Mouse (Mus musculus) ES-Bruce4 (cell line): ENCODE measurements around the gene Lrig1. TPM values are rescaled to one million over a fixed set of nuclear protein-coding genes. Genes with fewer than 3 reads are reported as not detected.

Source experiments
- H3K27ac ChIP-seq: 2 replicates; pipeline ENCODE4 v1.5.1; 2012; ENCODE audit warnings: low read length, inconsistent platforms; ENCODE audit not compliant: insufficient read depth
- H3K27me3 ChIP-seq: 2 replicates; pipeline ENCODE4 v1.6.1; 2012; ENCODE audit warnings: mild to moderate bottlenecking, low read length, inconsistent platforms; ENCODE audit not compliant: control insufficient read depth, poor library complexity, insufficient read depth, severe bottlenecking
- H3K36me3 ChIP-seq: 2 replicates; pipeline ENCODE4 v1.6.1; 2012; ENCODE audit warnings: inconsistent platforms, mild to moderate bottlenecking, low read length, moderate library complexity; ENCODE audit not compliant: control insufficient read depth, poor library complexity, insufficient read depth, severe bottlenecking
- H3K4me1 ChIP-seq: one replicate; pipeline ENCODE4 v1.8.1; 2011; ENCODE audit warnings: low read length; ENCODE audit not compliant: control insufficient read depth, insufficient read depth
- H3K4me3 ChIP-seq: 2 replicates; pipeline ENCODE4 v1.5.1; 2011; ENCODE audit warnings: low read depth, mild to moderate bottlenecking, low read length
- H3K9ac ChIP-seq: 2 replicates; pipeline ENCODE4 v1.6.1; 2012; ENCODE audit warnings: low read depth, mild to moderate bottlenecking, inconsistent platforms; ENCODE audit not compliant: poor library complexity, severe bottlenecking
- H3K9me3 ChIP-seq: replicated peaks from 2 replicates; pipeline ENCODE4 v1.6.1; 2012; ENCODE audit warnings: mild to moderate bottlenecking, low read length, inconsistent platforms; ENCODE audit not compliant: control insufficient read depth, poor library complexity, insufficient read depth, severe bottlenecking
- CTCF ChIP-seq: IDR thresholded peaks from one replicate; pipeline ENCODE4 v1.8.1; 2011; ENCODE audit warnings: low read depth, low read length
- EP300 ChIP-seq: IDR thresholded peaks from 2 replicates; pipeline ENCODE4 v1.6.1; 2011; ENCODE audit warnings: low read depth, low read length; ENCODE audit not compliant: insufficient read depth
- POLR2A ChIP-seq: IDR thresholded peaks from one replicate; pipeline ENCODE4 v1.8.1; 2011; ENCODE audit warnings: low read length; ENCODE audit not compliant: insufficient read depth
- polyA plus RNA-seq: library from polyadenylated mRNA; stranded (reverse); fragments of >200 nt; gene quantifications from 2 replicates; pipeline ENCODE4 v1.2.4, GENCODE M21; 2011; ENCODE audit warnings: low read depth; ENCODE audit not compliant: missing spikeins, insufficient read depth, insufficient read length

The Lrig1 gene
- polyA plus RNA-seq, 1 experiment, result 7.3 TPM

- Histone ChIP-seq H3K27me3 (no peaks in the 10 kb centered on the region; the same call in 1 of the 2 replicates), H3K9ac (no peak overlapping the region), H3K4me3 (no peak overlapping the region), H3K9me3 (no peaks in the 10 kb centered on the region), H3K4me1 (peaks cover 7% of the 10 kb centered on the region), H3K36me3 (no peaks in the 10 kb centered on the region), H3K27ac (no peak overlapping the region)
- TF ChIP-seq CTCF (no peak), EP300 (no peak), POLR2A (no peak)
These were observed 3.5 kb downstream of the Lrig1 start for GRCm38 (mm10) chr6:94696182-94697080.

DNA sequence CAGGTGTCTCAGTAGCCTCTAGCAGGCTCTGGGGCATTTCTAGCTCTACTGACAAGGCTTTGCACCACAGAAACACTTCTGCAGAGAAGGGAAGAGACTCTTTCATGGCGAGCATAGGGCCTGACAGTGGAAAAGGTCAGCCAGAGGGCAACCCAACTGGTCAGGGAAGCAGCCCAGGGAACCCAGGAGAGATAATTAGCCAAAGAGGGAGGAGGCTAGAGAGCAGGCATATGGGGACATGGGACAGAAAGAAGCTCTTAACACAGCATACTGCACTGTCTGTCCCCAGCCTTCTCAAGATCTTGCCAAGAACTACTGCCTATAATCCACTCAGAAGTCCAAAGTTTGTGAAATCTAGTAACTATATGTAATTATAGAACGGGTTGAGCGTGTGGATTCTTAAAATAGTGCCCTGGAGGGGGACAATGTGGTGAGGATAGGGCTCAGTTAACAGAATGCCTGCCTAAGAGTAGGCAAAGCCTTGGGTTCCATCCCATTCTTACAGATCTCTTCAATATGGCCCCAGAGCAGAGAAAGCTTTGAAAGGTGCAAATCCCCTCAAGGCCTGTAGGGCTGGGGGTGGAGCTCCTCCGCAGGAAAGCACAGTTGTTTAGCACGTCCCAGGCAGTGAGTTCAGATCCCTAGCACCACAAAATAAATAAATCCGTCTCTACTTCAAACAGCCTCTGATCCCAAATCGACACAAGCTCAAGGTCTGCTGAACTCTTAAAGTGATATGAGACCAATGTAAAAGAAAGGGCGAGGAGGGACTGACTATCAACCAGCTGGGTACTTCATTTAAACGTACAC is 4.6 kb downstream of the Lrig1 start:
- Histone ChIP-seq H3K27ac (0 out of 2 replicates have a peak overlapping the region, but pooled peaks have one; percentile 2), H3K9ac (no peak overlapping the region), H3K36me3 (no peaks in the 10 kb centered on the region), H3K4me1 (peaks cover 7% of the 10 kb centered on the region), H3K4me3 (no peak overlapping the region), H3K9me3 (no peaks in the 10 kb centered on the region), H3K27me3 (no peaks in the 10 kb centered on the region; the same call in 1 of the 2 replicates)
- no peak for TF ChIP-seq CTCF
- no peak for TF ChIP-seq EP300
- no peak for TF ChIP-seq POLR2A

GRCm38 (mm10) chr6:94694481-94694880 is 5.5 kb downstream of the Lrig1 start:
- no peak overlapping the region for H3K4me3 ChIP-seq
- no peaks in the 10 kb centered on the region for H3K9me3 ChIP-seq
- H3K4me1 ChIP-seq, result peaks cover 7% of the 10 kb centered on the region
- TF ChIP-seq CTCF (no peak), POLR2A (no peak), EP300 (no peak)
- H3K9ac ChIP-seq, result no peak overlapping the region
- no peaks in the 10 kb centered on the region; the same call in 1 of the 2 replicates for H3K27me3 ChIP-seq
- no peaks in the 10 kb centered on the region for H3K36me3 ChIP-seq
- H3K27ac ChIP-seq, result 0 out of 2 replicates have a peak overlapping the region, but pooled peaks have one; percentile 55

DNA sequence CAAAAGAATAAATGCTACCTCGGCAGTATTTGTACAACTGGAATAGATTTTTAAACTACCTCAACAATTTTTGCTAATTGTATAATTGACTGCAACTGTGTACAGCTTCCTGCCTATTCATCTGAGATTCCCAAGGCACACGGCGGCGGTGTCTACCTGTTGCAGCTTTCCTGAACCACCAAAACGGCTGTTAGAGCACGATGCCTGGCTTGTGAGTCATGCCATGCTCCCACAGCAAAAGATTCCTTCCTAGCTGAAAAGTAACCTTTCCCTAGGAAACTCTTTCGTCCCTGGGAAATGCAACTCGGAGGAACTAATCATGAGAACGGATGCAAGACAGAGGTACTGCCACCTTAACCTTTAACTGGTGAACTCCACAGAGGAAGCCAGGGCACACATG is 6.9 kb downstream of the Lrig1 start:
- H3K36me3 ChIP-seq, result no peaks in the 10 kb centered on the region
- peaks cover 10% of the 10 kb centered on the region for H3K4me1 ChIP-seq
- H3K9me3 ChIP-seq, result no peaks in the 10 kb centered on the region
- TF ChIP-seq POLR2A (no peak), CTCF (no peak), EP300 (no peak)
- no peak overlapping the region for H3K4me3 ChIP-seq
- H3K9ac ChIP-seq, result no peak overlapping the region
- no peaks in the 10 kb centered on the region; the same call in 1 of the 2 replicates for H3K27me3 ChIP-seq
- no peak overlapping the region for H3K27ac ChIP-seq

DNA sequence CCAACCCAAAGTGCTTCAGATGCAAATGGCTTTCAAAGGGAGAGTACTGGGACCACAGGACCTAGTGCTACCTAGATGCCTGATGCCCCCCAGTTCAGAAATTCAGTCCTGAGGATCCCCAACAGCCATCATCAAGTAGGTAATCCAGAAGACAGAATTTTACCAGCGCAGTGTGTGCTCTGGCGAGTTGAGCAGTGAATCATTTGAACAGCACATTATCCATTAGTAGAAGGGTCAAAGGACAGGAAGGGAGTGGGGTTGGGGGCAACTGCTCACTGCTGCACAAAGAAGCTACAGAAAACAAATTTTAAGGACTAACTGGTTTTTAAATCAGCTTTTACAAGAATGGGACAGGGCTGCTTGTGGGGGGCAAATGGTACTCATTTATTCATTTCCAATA is 8.0 kb downstream of the Lrig1 start:
- Histone ChIP-seq H3K27ac (peak overlapping the region; percentile 40; the same call in 1 of the 2 replicates), H3K9me3 (no peaks in the 10 kb centered on the region), H3K36me3 (no peaks in the 10 kb centered on the region), H3K9ac (no peak overlapping the region), H3K4me1 (peaks cover 9% of the 10 kb centered on the region), H3K27me3 (no peaks in the 10 kb centered on the region), H3K4me3 (no peak overlapping the region)
- no peak for TF ChIP-seq POLR2A
- TF ChIP-seq EP300, result no peak
- no peak for TF ChIP-seq CTCF

- Histone ChIP-seq H3K27me3 (no peaks in the 10 kb centered on the region), H3K4me3 (no peak overlapping the region), H3K4me1 (peaks cover 5% of the 10 kb centered on the region), H3K36me3 (no peaks in the 10 kb centered on the region), H3K27ac (no peak overlapping the region), H3K9me3 (no peaks in the 10 kb centered on the region), H3K9ac (no peak overlapping the region)
- TF ChIP-seq POLR2A (no peak), CTCF (no peak), EP300 (no peak)
These were observed 9.7 kb downstream of the Lrig1 start for GRCm38 (mm10) chr6:94690247-94690646.
